Mouse (Mus musculus) limb, embryonic 10.5 days (tissue): ENCODE measurements around the gene Plpp2. TPM values are rescaled to one million over a fixed set of nuclear protein-coding genes. Genes with fewer than 3 reads are reported as not detected.

Experiments
- DNase-seq: peaks from one replicate; pipeline ENCODE4 v3.0.0-alpha.2; 2017; ENCODE audit warnings: low spot score
- H3K27ac ChIP-seq: fragments of 300-500 bp; sonication (generic); 2 replicates; pipeline ENCODE4 v1.5.1; 2016; ENCODE audit warnings: mild to moderate bottlenecking
- H3K27me3 ChIP-seq: fragments of 300-500 bp; sonication (generic); 2 replicates; pipeline ENCODE4 v1.6.1; 2016; ENCODE audit warnings: low read depth, mild to moderate bottlenecking; ENCODE audit not compliant: poor library complexity, severe bottlenecking
- H3K36me3 ChIP-seq: fragments of 300-500 bp; sonication (generic); 2 replicates; pipeline ENCODE4 v1.6.1; 2016; ENCODE audit warnings: mild to moderate bottlenecking, moderate library complexity
- H3K4me1 ChIP-seq: fragments of 300-500 bp; sonication (generic); 2 replicates; pipeline ENCODE4 v1.6.1; 2016
- H3K4me3 ChIP-seq: fragments of 300-500 bp; sonication (generic); 2 replicates; pipeline ENCODE4 v1.5.1; 2016; ENCODE audit warnings: mild to moderate bottlenecking, moderate library complexity
- H3K9me3 ChIP-seq: fragments of 300-500 bp; sonication (generic); replicated peaks from 2 replicates; pipeline ENCODE4 v1.6.1; 2016; ENCODE audit warnings: mild to moderate bottlenecking
- WGBS: fragments of 180-500 bp; shearing (Covaris S2); methylation state at CpG from one replicate; pipeline ENCODE4 v1.1.7; 2016; 5-methylcytosine and 5-hydroxymethylcytosine counted together
- polyA plus RNA-seq: library from polyadenylated mRNA; unstranded; fragments of >200 nt; fragmentation: Nextera tagmentation; extraction: Ambion mirVana; gene quantifications from 2 replicates; pipeline ENCODE4 v1.2.1, GENCODE M21; 2016

Plpp2 gene
- polyA plus RNA-seq, 1 experiment from 2014 or later: 26.6 TPM

DNA sequence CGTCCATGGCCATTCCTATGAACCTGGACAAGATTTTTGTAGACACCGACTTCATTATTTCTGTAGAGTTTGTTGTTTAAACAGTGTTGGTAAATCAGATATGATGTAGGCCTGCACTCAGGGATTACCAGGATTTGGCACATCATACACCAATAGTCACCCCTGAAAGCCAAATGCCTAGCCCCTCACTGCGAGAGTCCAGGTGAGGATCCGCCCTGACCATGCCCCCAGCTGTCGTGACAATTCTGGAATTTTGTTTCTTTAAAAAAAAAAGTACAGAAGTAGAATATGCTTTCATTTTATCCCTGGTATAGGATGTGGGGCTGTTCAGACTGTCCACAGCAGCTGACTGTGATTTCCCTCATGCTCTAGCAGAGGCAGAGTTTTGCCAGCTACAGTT lies 36.3 kb upstream of the Plpp2 start:
- Histone ChIP-seq H3K4me1 (no peaks in the 10 kb centered on the region), H3K27me3 (no peaks in the 10 kb centered on the region), H3K27ac (no peak overlapping the region), H3K36me3 (no peaks in the 10 kb centered on the region), H3K4me3 (no peak overlapping the region), H3K9me3 (no peaks in the 10 kb centered on the region)
- 93% methylated on average over 5 of the region's 5 CpGs for WGBS
- peak; percentile 4 for DNase-seq

DNA sequence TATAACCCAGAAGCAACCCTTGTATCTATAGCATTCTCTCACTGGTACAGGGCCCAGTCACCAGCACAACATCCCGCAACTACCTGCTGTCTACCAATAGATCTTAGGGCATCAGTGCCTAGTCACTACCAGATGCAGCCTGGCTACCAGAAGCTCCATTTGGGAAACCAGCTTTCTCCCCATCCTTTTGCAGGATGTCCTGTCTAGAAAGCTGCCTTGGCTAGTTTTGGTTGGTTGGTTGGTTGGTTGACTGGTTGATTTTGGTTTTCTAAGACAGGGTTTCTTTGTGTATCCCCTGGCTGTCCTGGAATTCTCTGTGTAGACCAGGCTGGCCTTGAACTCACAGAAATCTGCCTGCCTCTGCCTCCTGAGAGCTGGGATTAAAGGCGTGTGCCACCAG lies 26.1 kb upstream of the Plpp2 start:
- 88% methylated on average over 2 of the region's 2 CpGs for WGBS
- no peak overlapping the region for H3K27ac ChIP-seq
- no peak for DNase-seq
- no peak overlapping the region for H3K4me3 ChIP-seq
- 0 out of 2 replicates have a peak, but pooled peaks cover 3% of the 10 kb centered on the region for H3K9me3 ChIP-seq
- peaks cover 7% of the 10 kb centered on the region; the same call in 1 of the 2 replicates for H3K4me1 ChIP-seq
- no peaks in the 10 kb centered on the region for H3K36me3 ChIP-seq
- no peaks in the 10 kb centered on the region for H3K27me3 ChIP-seq

DNA sequence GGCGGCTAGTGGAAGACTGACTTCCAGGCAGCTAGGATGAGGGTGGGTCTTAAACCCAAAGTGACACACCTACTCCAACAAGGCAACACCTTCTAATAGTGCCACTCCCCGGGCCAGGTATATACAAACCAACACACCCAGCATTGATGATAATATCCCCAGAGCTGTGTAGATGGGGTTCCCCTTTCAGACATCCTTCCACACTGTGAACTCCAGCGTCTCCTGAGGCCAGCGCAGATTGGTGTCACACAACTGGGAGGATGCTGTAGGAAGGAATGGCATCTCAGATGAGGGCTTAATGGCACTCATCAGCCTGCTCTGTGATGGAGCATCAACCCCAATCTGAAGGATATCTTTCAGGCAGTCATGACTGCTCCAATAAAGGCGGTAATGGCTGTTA lies 23.9 kb upstream of the Plpp2 start:
- Histone ChIP-seq H3K36me3 (no peaks in the 10 kb centered on the region), H3K27me3 (no peaks in the 10 kb centered on the region), H3K4me1 (peaks cover 26% of the 10 kb centered on the region), H3K9me3 (no peaks in the 10 kb centered on the region), H3K27ac (no peak overlapping the region), H3K4me3 (no peak overlapping the region)
- 93% methylated on average over 5 of the region's 5 CpGs for WGBS
- peak; percentile 17 for DNase-seq

DNA sequence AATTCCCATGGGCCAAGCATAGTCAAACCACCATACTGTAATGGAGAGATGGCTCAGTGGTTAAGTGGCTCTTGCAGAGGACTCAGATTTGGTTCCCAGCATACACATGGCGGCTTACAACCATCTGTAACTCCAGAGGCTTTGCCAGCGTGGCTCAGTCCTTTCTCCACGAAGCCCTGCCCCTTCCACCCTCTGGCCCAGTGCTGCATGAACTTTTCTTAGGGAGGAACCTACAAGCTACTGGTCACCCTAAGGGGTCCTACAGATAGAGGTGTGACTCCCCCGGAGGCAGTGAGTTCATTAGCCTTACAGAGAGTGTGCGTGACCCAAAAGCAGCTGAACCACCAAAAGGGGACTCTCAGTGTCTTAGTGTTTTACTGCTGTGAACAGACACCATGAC lies 23.4 kb upstream of the Plpp2 start:
- Histone ChIP-seq H3K4me1 (peaks cover 30% of the 10 kb centered on the region), H3K27ac (no peak overlapping the region), H3K4me3 (no peak overlapping the region), H3K36me3 (no peaks in the 10 kb centered on the region), H3K27me3 (no peaks in the 10 kb centered on the region), H3K9me3 (no peaks in the 10 kb centered on the region)
- 90% methylated on average over 5 of the region's 5 CpGs for WGBS
- peak; percentile 19 for DNase-seq

DNA sequence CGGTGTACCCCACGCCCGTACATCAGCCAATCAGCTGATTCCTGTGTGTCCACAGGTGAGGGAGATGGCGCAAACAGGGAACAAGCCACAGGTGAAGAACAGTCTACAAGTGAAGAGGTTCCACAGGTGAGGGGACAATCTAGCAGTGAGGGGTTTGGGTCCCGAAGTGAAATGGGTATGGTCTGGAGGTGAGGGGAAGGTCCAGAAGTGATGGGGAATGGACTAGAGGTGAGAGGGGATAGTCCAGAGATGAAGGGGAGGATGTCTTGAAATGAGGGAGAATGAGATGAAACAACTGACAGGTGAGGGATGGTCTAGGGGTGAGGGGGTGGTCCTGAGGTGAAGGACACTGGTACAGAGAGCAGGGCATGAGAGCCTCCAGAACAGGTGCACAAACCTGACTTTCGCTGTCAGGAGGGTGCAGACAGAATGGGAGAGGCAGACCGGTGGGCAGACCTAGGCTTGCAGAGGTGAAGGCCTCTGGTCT lies 21.7 kb upstream of the Plpp2 start:
- peak overlapping the region; percentile 98 for H3K4me3 ChIP-seq
- no peaks in the 10 kb centered on the region for H3K9me3 ChIP-seq
- 29% methylated on average over 7 of the region's 7 CpGs for WGBS
- H3K36me3 ChIP-seq: peaks cover 12% of the 10 kb centered on the region
- H3K4me1 ChIP-seq: peaks cover 30% of the 10 kb centered on the region
- no peak for DNase-seq
- H3K27me3 ChIP-seq: no peaks in the 10 kb centered on the region
- peak overlapping the region; percentile 98 for H3K27ac ChIP-seq

DNA sequence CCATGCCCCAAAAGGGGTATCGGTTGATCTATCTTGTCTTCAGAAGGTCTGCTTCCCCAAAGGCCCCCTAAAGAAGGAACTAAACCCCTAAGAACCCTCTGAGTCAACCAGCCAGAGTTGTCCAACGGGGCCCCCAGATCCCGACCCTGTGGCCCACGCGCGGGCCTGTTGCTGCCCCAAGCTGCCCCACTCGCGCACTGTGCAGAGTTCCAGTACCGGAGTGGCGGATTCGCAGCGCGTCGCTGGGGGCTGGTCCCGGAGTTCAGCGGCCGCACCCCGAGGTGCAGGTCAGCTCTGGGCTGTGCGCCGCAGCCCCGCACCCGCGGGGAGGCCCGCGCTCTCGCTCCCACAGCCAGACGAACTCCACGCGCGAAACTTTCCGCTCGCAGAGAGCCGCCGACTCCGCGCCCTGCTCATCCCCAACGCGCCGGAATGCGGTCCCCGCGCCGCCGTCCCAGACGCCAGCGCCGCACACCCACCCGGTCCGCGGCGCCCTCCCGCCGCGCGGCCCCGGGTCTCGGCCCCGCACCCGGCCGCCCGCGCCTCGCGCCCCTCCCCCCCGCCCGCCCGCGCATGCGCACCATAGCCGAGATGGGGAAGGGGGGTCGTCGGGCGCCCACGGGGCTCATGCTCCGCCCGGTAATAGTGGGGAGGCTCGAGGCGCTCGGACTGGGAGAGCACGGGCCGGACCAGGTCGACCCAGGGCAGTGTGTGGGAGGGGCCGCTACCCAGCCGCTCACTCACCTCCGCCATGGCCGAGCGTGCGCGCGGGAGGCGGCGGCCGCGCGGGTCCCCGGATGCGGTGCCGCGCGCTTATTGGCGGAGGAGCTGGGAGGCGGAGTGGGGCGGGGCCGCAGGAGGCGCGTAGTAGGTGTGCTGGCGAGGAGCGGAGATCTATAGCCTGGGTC lies 21.0 kb upstream of the Plpp2 start, which contains the start of gene Mier2:
Gene Mier2 (minus strand): TSS at position 870 of the 908 bp plus-strand sequence.
- H3K4me1 ChIP-seq: peaks cover 30% of the 10 kb centered on the region
- no peaks in the 10 kb centered on the region for H3K9me3 ChIP-seq
- peak within 1 kb of the TSS; percentile 98 for H3K27ac ChIP-seq
- under 1% methylated on average over 107 of the region's 108 CpGs for WGBS
- H3K27me3 ChIP-seq: no peaks in the 10 kb centered on the region
- peak within 1 kb of the TSS; percentile 98 for H3K4me3 ChIP-seq
- peak; percentile 87 for DNase-seq
- H3K36me3 ChIP-seq: peaks cover 19% of the 10 kb centered on the region

DNA sequence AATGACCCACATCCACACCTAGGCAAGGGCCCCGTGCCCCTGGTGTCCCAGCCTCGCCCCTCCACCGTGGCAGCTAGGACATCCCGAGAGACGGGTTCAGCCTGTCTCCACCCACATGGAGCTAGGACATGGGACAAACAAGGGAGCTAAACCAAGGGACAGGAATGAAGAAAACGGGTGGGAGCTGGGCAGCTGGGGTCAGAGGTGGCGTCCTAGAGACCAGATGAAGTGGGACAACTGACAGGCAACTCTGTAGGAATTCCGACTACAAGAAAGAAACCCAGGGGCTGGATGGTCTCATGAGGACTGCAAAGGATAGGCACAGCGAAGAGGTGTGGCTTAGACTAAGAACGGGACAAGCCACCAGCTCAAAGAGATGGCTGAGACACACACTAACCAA lies 20.1 kb upstream of the Plpp2 start:
- Histone ChIP-seq H3K27me3 (no peaks in the 10 kb centered on the region), H3K4me3 (peak overlapping the region; percentile 98), H3K36me3 (peaks cover 28% of the 10 kb centered on the region), H3K27ac (no peak overlapping the region), H3K4me1 (peaks cover 30% of the 10 kb centered on the region), H3K9me3 (no peaks in the 10 kb centered on the region)
- 47% methylated on average over 10 of the region's 10 CpGs for whole genome bisulfite sequencing
- DNase-seq: no peak

DNA sequence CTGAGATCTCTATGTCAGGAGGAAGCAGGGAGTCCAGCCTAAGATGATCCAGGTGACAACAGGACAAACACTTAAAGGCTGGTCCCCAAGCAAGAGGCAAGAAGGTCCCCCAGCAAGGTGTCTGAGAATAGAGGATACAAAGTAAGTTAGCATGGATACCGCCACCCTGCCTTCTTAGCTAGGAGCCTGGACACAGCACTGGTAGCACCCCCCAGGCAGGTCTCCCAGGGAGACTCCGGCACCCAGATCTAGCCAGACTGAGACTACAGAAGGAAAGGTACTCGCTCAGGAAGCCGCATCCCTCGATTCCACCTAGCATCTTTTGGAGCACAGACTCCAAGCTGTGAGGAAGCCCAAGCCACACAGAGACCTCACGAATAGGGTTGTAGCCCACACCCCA lies 19.6 kb upstream of the Plpp2 start:
- H3K4me1 ChIP-seq: peaks cover 30% of the 10 kb centered on the region
- H3K36me3 ChIP-seq: peaks cover 33% of the 10 kb centered on the region
- peak overlapping the region; percentile 98 for H3K4me3 ChIP-seq
- H3K27ac ChIP-seq: no peak overlapping the region
- peak; percentile 24 for DNase-seq
- H3K27me3 ChIP-seq: no peaks in the 10 kb centered on the region
- no peaks in the 10 kb centered on the region for H3K9me3 ChIP-seq
- 94% methylated on average over 6 of the region's 6 CpGs for WGBS

DNA sequence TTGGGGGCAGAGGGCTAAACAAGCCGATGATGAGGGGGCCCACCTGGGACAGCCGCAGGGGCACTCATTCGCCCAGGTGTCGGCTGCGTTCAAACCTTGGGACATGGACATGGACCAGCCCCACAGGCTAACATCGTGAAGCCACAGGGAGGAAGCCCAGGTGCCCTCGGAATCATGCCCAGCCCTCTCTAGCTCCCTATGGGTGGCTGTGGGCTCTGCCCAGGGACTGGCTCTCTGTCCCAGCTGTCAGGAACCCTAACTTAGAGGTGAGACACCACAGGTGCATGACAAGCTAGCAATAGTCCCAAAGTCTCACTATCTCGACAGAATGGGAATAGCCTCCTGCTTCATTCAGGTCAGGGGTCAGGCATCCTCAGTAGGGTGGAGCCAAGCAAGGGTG lies 18.9 kb upstream of the Plpp2 start:
- WGBS: 92% methylated on average over 8 of the region's 8 CpGs
- Histone ChIP-seq H3K9me3 (no peaks in the 10 kb centered on the region), H3K27ac (no peak overlapping the region), H3K4me3 (0 out of 2 replicates have a peak overlapping the region, but pooled peaks have one; percentile 98), H3K27me3 (no peaks in the 10 kb centered on the region), H3K4me1 (peaks cover 30% of the 10 kb centered on the region), H3K36me3 (peaks cover 40% of the 10 kb centered on the region)
- peak; percentile 18 for DNase-seq

DNA sequence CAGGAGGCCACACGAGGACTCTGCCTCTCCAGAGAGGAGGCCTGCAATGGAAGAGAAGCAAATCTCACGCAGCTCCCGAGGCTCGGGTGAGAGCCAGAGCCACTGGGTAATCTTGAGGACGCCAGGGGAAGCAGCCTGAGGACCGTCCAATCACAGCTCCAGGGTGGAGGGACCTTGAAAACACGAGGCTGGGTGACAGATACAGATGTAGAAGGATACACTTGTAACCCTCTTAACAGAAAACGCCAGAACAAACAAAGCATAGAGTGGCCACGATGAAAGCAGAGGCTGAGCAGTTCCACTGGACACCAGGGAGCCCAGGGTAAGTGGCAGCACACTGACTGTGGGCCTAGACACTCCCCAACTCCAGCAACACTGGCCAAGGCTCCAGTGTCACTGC lies 16.8 kb upstream of the Plpp2 start:
- no peaks in the 10 kb centered on the region for H3K27me3 ChIP-seq
- peaks cover 32% of the 10 kb centered on the region for H3K4me1 ChIP-seq
- H3K4me3 ChIP-seq: no peak overlapping the region
- peaks cover 61% of the 10 kb centered on the region for H3K36me3 ChIP-seq
- H3K27ac ChIP-seq: no peak overlapping the region
- 86% methylated on average over 9 of the region's 9 CpGs for WGBS
- H3K9me3 ChIP-seq: no peaks in the 10 kb centered on the region
- DNase-seq: no peak

DNA sequence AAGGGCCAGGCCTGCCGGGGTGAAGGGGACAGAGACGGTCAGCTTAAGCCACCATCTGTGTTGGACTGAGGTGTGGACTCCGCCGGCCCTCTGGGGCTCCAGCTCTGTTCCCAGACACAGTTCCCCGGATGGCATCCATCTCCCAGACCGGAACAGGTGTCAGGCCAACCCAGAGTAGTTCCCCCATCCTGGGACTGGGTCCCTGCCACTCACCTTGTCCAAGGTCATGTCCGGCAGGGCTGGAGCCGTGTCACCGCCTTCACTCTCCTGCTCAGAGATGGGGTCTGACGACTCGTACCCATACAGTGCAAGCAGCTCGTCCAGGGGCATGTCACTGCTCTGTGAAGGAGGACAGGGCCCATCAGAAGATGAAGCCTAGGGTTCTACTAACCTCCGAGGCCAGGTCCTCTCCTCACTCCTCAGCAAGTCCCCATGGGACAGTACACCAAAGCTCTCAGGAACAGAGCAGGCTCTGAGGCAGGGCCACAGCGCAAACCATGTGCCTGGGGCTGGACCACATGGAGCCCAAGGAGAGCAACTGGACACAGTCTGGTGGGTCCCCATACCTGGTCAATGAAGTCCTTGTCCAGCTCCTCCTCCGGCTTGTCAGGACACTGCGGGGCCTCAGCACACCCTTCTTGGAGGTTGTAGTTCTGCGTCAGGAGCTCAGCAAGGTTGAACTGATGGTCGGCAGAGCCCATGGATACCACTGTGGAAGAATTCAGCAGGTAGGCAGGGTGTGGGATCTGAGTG lies 15.6 kb upstream of the Plpp2 start:
- Histone ChIP-seq H3K4me3 (no peak overlapping the region), H3K36me3 (peaks cover 73% of the 10 kb centered on the region), H3K27me3 (no peaks in the 10 kb centered on the region), H3K4me1 (peaks cover 25% of the 10 kb centered on the region), H3K27ac (no peak overlapping the region), H3K9me3 (no peaks in the 10 kb centered on the region)
- WGBS: 96% methylated on average over 18 of the region's 18 CpGs
- no peak for DNase-seq

DNA sequence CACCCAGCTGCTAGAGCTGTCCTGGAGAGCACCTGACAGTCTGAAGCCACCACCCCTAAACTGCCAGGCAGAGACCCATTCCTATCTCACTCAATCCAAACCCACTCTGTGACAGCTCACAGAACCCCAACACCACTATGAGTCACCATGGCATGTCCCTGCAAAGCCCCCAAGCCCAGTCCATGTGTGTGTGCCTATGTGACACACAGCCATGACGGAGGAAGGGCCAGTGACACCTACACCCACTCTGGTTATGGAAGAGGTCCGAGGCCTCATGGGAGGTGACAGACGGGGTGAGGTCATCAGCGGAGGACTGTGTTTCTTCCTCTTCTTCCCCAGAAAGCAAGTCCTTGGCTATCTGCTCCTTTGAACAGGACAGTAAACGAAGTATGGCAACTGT lies 14.9 kb upstream of the Plpp2 start:
- H3K4me1 ChIP-seq: peaks cover 19% of the 10 kb centered on the region
- H3K27me3 ChIP-seq: no peaks in the 10 kb centered on the region
- DNase-seq: no peak
- H3K9me3 ChIP-seq: no peaks in the 10 kb centered on the region
- 96% methylated on average over 5 of the region's 5 CpGs for WGBS
- H3K27ac ChIP-seq: no peak overlapping the region
- no peak overlapping the region for H3K4me3 ChIP-seq
- H3K36me3 ChIP-seq: peaks cover 79% of the 10 kb centered on the region
